In the genomic region with DNA sequence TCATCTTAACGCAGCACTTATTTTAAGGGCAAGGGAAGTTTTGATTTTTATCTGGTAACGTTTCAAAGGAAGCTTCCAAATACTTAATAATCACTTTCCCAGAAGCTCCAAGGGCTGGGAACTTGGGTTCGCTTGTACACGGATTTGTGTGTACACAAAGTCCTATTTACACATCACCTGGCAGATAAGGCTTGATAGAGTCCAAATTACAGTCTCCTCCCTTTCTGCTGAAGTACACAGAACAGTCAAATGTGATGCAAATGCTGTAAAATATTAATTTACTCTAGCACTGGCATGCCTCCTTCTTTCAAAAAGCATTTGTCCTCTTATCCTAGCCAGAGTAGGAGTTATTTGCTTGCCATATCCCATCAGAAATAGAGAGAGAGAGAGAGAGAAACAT, we compare ENCODE assay signal across 24 mouse cellular contexts. TPM values are rescaled to one million over a fixed set of nuclear protein-coding genes. Genes with fewer than 3 reads are reported as not detected.
DNase-seq lines count a peak whose midpoint lies in the region; ATAC-seq and TF ChIP-seq lines count a peak whose summit lies in the region.
"Had no signal": no experiment of that assay in that cellular context is flagged by ENCODE, and none has a peak within 500 bp of the region (broad histone marks: within the 10 kb centered on the region; RNA-seq: fewer than 3 reads in every experiment).

No protein-coding gene starts in this region.

- H3K27me3 ChIP-seq in kidney, embryonic 14.5 days (ENCODE audit: control insufficient read depth, insufficient read depth, low read length), result no peaks in the 10 kb centered on the region
- no peaks in the 10 kb centered on the region for H3K27me3 ChIP-seq in lung, postnatal 0 days (replicated peaks; ENCODE audit: insufficient read depth, low read length)
- H3K27me3 ChIP-seq: Patski had no signal

- peaks cover 15% of the 10 kb centered on the region; the same call in 1 of the 2 replicates for H3K4me1 ChIP-seq in kidney, embryonic 14.5 days (ENCODE audit: control insufficient read depth, insufficient read depth, low read length)
- H3K4me1 ChIP-seq in lung, postnatal 0 days (ENCODE audit: insufficient read depth, low read depth, low read length), result peaks cover 17% of the 10 kb centered on the region; the same call in 1 of the 2 replicates

- no peak overlapping the region for H3K4me2 ChIP-seq in kidney, embryonic 14.5 days (replicated peaks; ENCODE audit: low read depth, low read length)
- no peak overlapping the region for H3K4me2 ChIP-seq in lung, postnatal 0 days (replicated peaks; ENCODE audit: low read depth, low read length)
- H3K4me2 ChIP-seq: lung, embryonic 14.5 days; midbrain, embryonic 11.5 days had no signal

- H3K9me3 ChIP-seq in kidney, embryonic 14.5 days (ENCODE audit: control insufficient read depth, low read length), result no peaks in the 10 kb centered on the region
- no peaks in the 10 kb centered on the region for H3K9me3 ChIP-seq in lung, postnatal 0 days (ENCODE audit: low read length)

- no peak for ATAC-seq in kidney, embryonic 14.5 days (ENCODE audit: low FRiP score, low TSS enrichment)
- no peak for ATAC-seq in lung, postnatal 0 days
- ATAC-seq: forebrain, embryonic 16.5 days; hindbrain, embryonic 16.5 days; midbrain, embryonic 16.5 days; Patski had no signal

- no peak; the same call in 1 of the 2 replicates for TF ChIP-seq EP300 in lung, postnatal 0 days (IDR thresholded peaks at IDR 0.05)

- peak; percentile 83 for DNase-seq in heart, adult 11 months
- DNase-seq in heart, adult 18-20 months, result no peak
- peak; percentile 77 for DNase-seq in kidney, adult 9 months
- no peak for DNase-seq in lung, postnatal 0 days (ENCODE audit: low spot score)
- no peak for DNase-seq in lung, postnatal 4 days
- DNase-seq in urinary bladder, adult 2 months (ENCODE audit: low spot score), result no peak
- DNase-seq: adrenal gland, postnatal 10 days; cerebellum, adult 11-12 months; cerebellum, postnatal 14 days; gastrocnemius, postnatal 10 days; layer of hippocampus, postnatal 36 days; left cerebral cortex, postnatal 4 days; lung, embryonic 14.5 days; right cerebral cortex, adult 18-20 months; right cerebral cortex, postnatal 4 days; thymus, adult 2 months; thymus, postnatal 36 days had no signal

- H3K9ac ChIP-seq in kidney, embryonic 14.5 days (ENCODE audit: low read depth, low read length), result no peak overlapping the region
- H3K9ac ChIP-seq in lung, postnatal 0 days (replicated peaks; ENCODE audit: low read depth), result no peak overlapping the region
- H3K9ac ChIP-seq: lung, embryonic 14.5 days had no signal

- H3K36me3 ChIP-seq in kidney, embryonic 14.5 days (ENCODE audit: control insufficient read depth, insufficient read depth, low read length), result no peaks in the 10 kb centered on the region
- H3K36me3 ChIP-seq in lung, postnatal 0 days (ENCODE audit: insufficient read depth, low read length), result no peaks in the 10 kb centered on the region

- no peak for TF ChIP-seq CTCF in lung, postnatal 0 days (IDR thresholded peaks at IDR 0.05)

- no peak overlapping the region for H3K4me3 ChIP-seq in kidney, embryonic 14.5 days (ENCODE audit: low read length)
- H3K4me3 ChIP-seq in lung, postnatal 0 days (ENCODE audit: low read depth, low read length), result no peak overlapping the region
- H3K4me3 ChIP-seq: erythroblast, embryonic 14.5 days had no signal

- WGBS in kidney, embryonic 14.5 days, result 66% methylated on average over 4 of the region's 4 CpGs
- WGBS in lung, postnatal 0 days, result 38% methylated on average over 4 of the region's 4 CpGs

- no peak overlapping the region for H3K27ac ChIP-seq in kidney, embryonic 14.5 days (ENCODE audit: low read depth, low read length)
- H3K27ac ChIP-seq in lung, postnatal 0 days (ENCODE audit: low read length), result peak overlapping the region; percentile 67

RNA-seq across cellular contexts. Expression of gene Atxn1, which starts 6.5 kb away (rescaled TPM):
- total RNA-seq in heart, adult 18-20 months (2021), result 10 to 100 TPM; 28.5 to 34.3 TPM
- polyA plus RNA-seq in kidney, embryonic 14.5 days (2014; fragmentation: Nextera tagmentation; extraction: Ambion mirVana), result 3.9 and 4.0 TPM in 2 replicates
- 11.9 and 14.7 TPM in 2 replicates for polyA plus RNA-seq in lung, postnatal 0 days (2015; fragmentation: Nextera tagmentation; extraction: Ambion mirVana)
- 12.4 and 17.5 TPM in 2 replicates for polyA plus RNA-seq in urinary bladder, adult 2 months (2012; rRNA removed)

Comparison
In these comparisons a context has a peak if more than half of its experiments do, and no peak if none do; other contexts are left out.
1. DNase-seq: peak in heart, adult 11 months (single experiment) and kidney, adult 9 months (single experiment); none in heart, adult 18-20 months (0 of 2), lung, postnatal 0 days (single experiment), lung, postnatal 4 days (0 of 2) and urinary bladder, adult 2 months (single experiment).